Mouse (Mus musculus) forebrain, embryonic 11.5 days (tissue): Measurements from ENCODE around the gene Maff. TPM values are rescaled to one million over a fixed set of nuclear protein-coding genes. Genes with fewer than 3 reads are reported as not detected.

Experiments used
- ATAC-seq: fragments of 200-750 bp; cut with Nextera tagmentation; replicated peaks from 2 replicates; pipeline ENCODE4 v1.8.0; 2017; ENCODE audit warnings: moderate TSS enrichment; ENCODE audit not compliant: low FRiP score
- DNase-seq: peaks from one replicate; pipeline ENCODE4 v3.0.0-alpha.2; 2017; ENCODE audit warnings: low spot score
- H3K27ac ChIP-seq: fragments of 300-500 bp; sonication (generic); 2 replicates; pipeline ENCODE4 v1.5.1; 2014; ENCODE audit warnings: low read depth, low read length
- H3K27me3 ChIP-seq: fragments of 300-500 bp; sonication (generic); 2 replicates; pipeline ENCODE4 v1.6.1; 2014; ENCODE audit warnings: mild to moderate bottlenecking, low read length, mixed read lengths; ENCODE audit not compliant: control insufficient read depth, insufficient read depth
- H3K36me3 ChIP-seq: fragments of 300-500 bp; sonication (generic); 2 replicates; pipeline ENCODE4 v1.6.1; 2014; ENCODE audit warnings: mild to moderate bottlenecking, low read length, moderate library complexity, mixed read lengths; ENCODE audit not compliant: control insufficient read depth, insufficient read depth
- H3K4me1 ChIP-seq: fragments of 300-500 bp; sonication (generic); replicated peaks from 2 replicates; pipeline ENCODE4 v1.6.1; 2014; ENCODE audit warnings: low read length, mixed read lengths; ENCODE audit not compliant: control insufficient read depth, insufficient read depth
- H3K4me2 ChIP-seq: fragments of 300-500 bp; sonication (generic); 2 replicates; pipeline ENCODE4 v1.6.1; 2014; ENCODE audit warnings: low read depth, mild to moderate bottlenecking, low read length, moderate library complexity, mixed read lengths; ENCODE audit not compliant: severe bottlenecking
- H3K4me3 ChIP-seq: fragments of 300-500 bp; sonication (generic); 2 replicates; pipeline ENCODE4 v1.5.1; 2014; ENCODE audit warnings: low read depth, low read length
- H3K9ac ChIP-seq: fragments of 300-500 bp; sonication (generic); 2 replicates; pipeline ENCODE4 v1.6.1; 2014; ENCODE audit warnings: low read length
- H3K9me3 ChIP-seq: fragments of 300-500 bp; sonication (generic); 2 replicates; pipeline ENCODE4 v1.6.1; 2016; ENCODE audit warnings: low read length, mixed read lengths; ENCODE audit not compliant: control insufficient read depth
- WGBS: fragments of 180-500 bp; shearing (Covaris S2); extraction: QIAGEN DNeasy Blood & Tissue Kit; methylation state at CpG from one replicate; pipeline ENCODE4 v1.1.7; 2014; 5-methylcytosine and 5-hydroxymethylcytosine counted together
- polyA plus RNA-seq: library from polyadenylated mRNA; unstranded; fragments of >200 nt; fragmentation: Nextera tagmentation; extraction: Ambion mirVana; gene quantifications from 2 replicates; pipeline ENCODE4 v1.2.1, GENCODE M21; 2014

Maff gene
- polyA plus RNA-seq, 1 experiment from 2014 or later: 1.5 TPM

GRCm38 (mm10) chr15:79353690-79354305 lies 7.4 kb downstream of the Maff start:
- Histone ChIP-seq H3K4me3 (no peak overlapping the region), H3K4me1 (no peaks in the 10 kb centered on the region; the same call in none of the 2 replicates), H3K27ac (no peak overlapping the region), H3K27me3 (peaks cover 7% of the 10 kb centered on the region), H3K4me2 (no peak overlapping the region), H3K9ac (no peak overlapping the region), H3K9me3 (no peaks in the 10 kb centered on the region), H3K36me3 (no peaks in the 10 kb centered on the region)
- WGBS: 94% methylated on average over 5 of the region's 5 CpGs
- DNase-seq (no peak), ATAC-seq (no peak)

- Histone ChIP-seq H3K9ac (no peak overlapping the region), H3K4me1 (no peaks in the 10 kb centered on the region; the same call in 1 of the 2 replicates), H3K27me3 (peaks cover 7% of the 10 kb centered on the region), H3K4me2 (no peak overlapping the region), H3K9me3 (no peaks in the 10 kb centered on the region), H3K36me3 (no peaks in the 10 kb centered on the region), H3K27ac (no peak overlapping the region), H3K4me3 (no peak overlapping the region)
- ATAC-seq (no peak), DNase-seq (no peak)
- WGBS: 83% methylated on average over 4 of the region's 4 CpGs
Measured at GRCm38 (mm10) chr15:79354619-79355018, 8.2 kb downstream of the Maff start.

GRCm38 (mm10) chr15:79356481-79356880 lies 10.1 kb downstream of the Maff start:
- Histone ChIP-seq H3K4me3 (peak overlapping the region; percentile 43; the same call in 1 of the 2 replicates), H3K36me3 (no peaks in the 10 kb centered on the region), H3K27me3 (peaks cover 7% of the 10 kb centered on the region), H3K4me1 (no peaks in the 10 kb centered on the region; the same call in 1 of the 2 replicates), H3K9me3 (no peaks in the 10 kb centered on the region), H3K4me2 (peak overlapping the region; percentile 91), H3K27ac (no peak overlapping the region), H3K9ac (no peak overlapping the region)
- ATAC-seq: no peak
- DNase-seq: no peak
- WGBS: 83% methylated on average over 8 of the region's 8 CpGs

GRCm38 (mm10) chr15:79357036-79357911 lies 10.9 kb downstream of the Maff start:
- under 1% methylated on average over 77 of the region's 77 CpGs for WGBS
- H3K27ac ChIP-seq: no peak overlapping the region

GRCm38 (mm10) chr15:79357974-79358690 lies 11.7 kb downstream of the Maff start:
- peak overlapping the region; percentile 43; the same call in 1 of the 2 replicates for H3K4me3 ChIP-seq
- H3K27ac ChIP-seq: no peak overlapping the region
- peaks cover 7% of the 10 kb centered on the region for H3K27me3 ChIP-seq
- peak overlapping the region; percentile 91 for H3K4me2 ChIP-seq
- H3K36me3 ChIP-seq: no peaks in the 10 kb centered on the region; the same call in 1 of the 2 replicates
- no peaks in the 10 kb centered on the region; the same call in 1 of the 2 replicates for H3K4me1 ChIP-seq
- 0 out of 2 replicates have a peak, but pooled peaks have one; percentile 43 for ATAC-seq
- no peak for DNase-seq
- no peaks in the 10 kb centered on the region for H3K9me3 ChIP-seq
- WGBS: 41% methylated on average over 12 of the region's 12 CpGs
- no peak overlapping the region for H3K9ac ChIP-seq

More at GRCm38 (mm10) chr15:79357036-79357911, 10.9 kb downstream of the Maff start:
- Histone ChIP-seq H3K36me3 (no peaks in the 10 kb centered on the region; the same call in 1 of the 2 replicates), H3K27me3 (peaks cover 7% of the 10 kb centered on the region), H3K4me3 (peak overlapping the region; percentile 43), H3K4me1 (no peaks in the 10 kb centered on the region; the same call in 1 of the 2 replicates), H3K4me2 (peak overlapping the region; percentile 91), H3K9ac (peak overlapping the region; percentile 65), H3K9me3 (no peaks in the 10 kb centered on the region)
- ATAC-seq (peak; percentile 86), DNase-seq (peak; percentile 93)

GRCm38 (mm10) chr15:79359954-79360353 lies 13.5 kb downstream of the Maff start:
- Histone ChIP-seq H3K9me3 (no peaks in the 10 kb centered on the region), H3K36me3 (no peaks in the 10 kb centered on the region; the same call in 1 of the 2 replicates), H3K4me3 (no peak overlapping the region), H3K9ac (no peak overlapping the region), H3K27me3 (peaks cover 7% of the 10 kb centered on the region), H3K27ac (no peak overlapping the region), H3K4me2 (no peak overlapping the region), H3K4me1 (no peaks in the 10 kb centered on the region; the same call in 1 of the 2 replicates)
- ATAC-seq (no peak), DNase-seq (no peak)
- WGBS: 54% methylated on average over 6 of the region's 6 CpGs

- ATAC-seq: no peak
Measured at GRCm38 (mm10) chr15:79360371-79360770, 13.9 kb downstream of the Maff start.

GRCm38 (mm10) chr15:79361023-79361422 lies 14.6 kb downstream of the Maff start:
- no peak overlapping the region for H3K4me2 ChIP-seq
- WGBS: 78% methylated on average over 4 of the region's 4 CpGs
- no peak overlapping the region for H3K9ac ChIP-seq
- no peaks in the 10 kb centered on the region; the same call in 1 of the 2 replicates for H3K4me1 ChIP-seq
- no peak overlapping the region for H3K27ac ChIP-seq
- H3K9me3 ChIP-seq: no peaks in the 10 kb centered on the region
- DNase-seq (no peak), ATAC-seq (no peak)
- H3K27me3 ChIP-seq: peaks cover 7% of the 10 kb centered on the region
- no peak overlapping the region for H3K4me3 ChIP-seq
- no peaks in the 10 kb centered on the region; the same call in 1 of the 2 replicates for H3K36me3 ChIP-seq

More at GRCm38 (mm10) chr15:79360371-79360770, 13.9 kb downstream of the Maff start:
- no peaks in the 10 kb centered on the region; the same call in 1 of the 2 replicates for H3K36me3 ChIP-seq
- 72% methylated on average over 7 of the region's 7 CpGs for WGBS
- H3K4me2 ChIP-seq: no peak overlapping the region
- H3K27ac ChIP-seq: no peak overlapping the region
- no peaks in the 10 kb centered on the region for H3K9me3 ChIP-seq
- peaks cover 7% of the 10 kb centered on the region for H3K27me3 ChIP-seq
- H3K4me3 ChIP-seq: no peak overlapping the region
- no peak overlapping the region for H3K9ac ChIP-seq
- no peaks in the 10 kb centered on the region; the same call in 1 of the 2 replicates for H3K4me1 ChIP-seq
- no peak for DNase-seq
